Mouse (Mus musculus): Measurements from ENCODE around the gene Kdelr2.

Kdelr2 gene

GRCm38 (mm10) chr5:143471165-143471546, 67.5 kb downstream of the Kdelr2 start:
- DNase-seq (ENCODE audit: low spot score in 2 of 2) = no peak
